Mouse (Mus musculus) bone marrow, adult 2 months (tissue): ENCODE results near the gene Dctn1.
"Not testable (repeated sequence)": the region's sequence is repeated elsewhere in the genome, so short reads cannot be mapped to it uniquely, and the experiment has no call there.

Source experiments
- CTCF ChIP-seq: fragments of 200-500 bp; IDR thresholded peaks from 2 replicates; pipeline ENCODE4 v1.5.1; 2011; ENCODE audit warnings: low read length, control low read depth; ENCODE audit not compliant: control insufficient read depth, insufficient read depth
- POLR2A ChIP-seq: fragments of 200-500 bp; IDR thresholded peaks from 2 replicates; pipeline ENCODE4 v1.6.1; 2011; ENCODE audit warnings: low read depth, mild to moderate bottlenecking, control low read depth, low read length, borderline replicate concordance; ENCODE audit not compliant: control insufficient read depth

GRCm38 (mm10) chr6:83159456-83159855, 6.3 kb upstream of the Dctn1 start:
- TF ChIP-seq POLR2A, CTCF: not testable (repeated sequence)
